Comparison of ENCODE assay signal across 27 mouse cellular contexts in the genomic region with DNA sequence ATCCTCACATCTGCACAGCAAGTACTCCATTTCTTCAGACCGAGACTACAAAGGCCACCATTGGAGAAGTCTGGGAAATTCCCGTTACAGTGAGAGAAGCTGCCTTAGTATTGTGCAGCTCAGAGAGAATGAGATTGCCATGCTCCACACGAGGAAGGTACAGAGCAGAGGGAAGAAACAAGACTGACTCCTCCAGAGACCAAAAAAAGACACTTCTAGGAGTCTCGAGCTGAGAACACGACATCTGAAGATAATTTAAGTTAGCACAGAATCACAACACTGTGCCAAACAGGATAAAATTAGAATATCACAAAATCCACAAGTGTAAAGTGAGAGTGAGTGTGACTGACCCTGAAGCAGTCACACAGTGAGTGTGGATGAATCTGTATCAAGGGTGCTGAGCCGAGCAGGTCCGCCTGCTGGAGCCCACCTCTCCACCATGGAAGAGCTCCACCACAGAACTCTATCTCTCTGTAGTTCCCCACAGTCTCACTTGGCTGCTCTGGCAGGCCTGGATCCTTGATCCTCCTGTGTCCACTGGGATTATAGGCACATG.
DNase-seq lines count a peak whose midpoint lies in the region; ATAC-seq and TF ChIP-seq lines count a peak whose summit lies in the region.
"Had no signal": no experiment of that assay in that cellular context is flagged by ENCODE, and none has a peak within 500 bp of the region (broad histone marks: within the 10 kb centered on the region; RNA-seq: fewer than 3 reads in every experiment).

No protein-coding gene starts in this region.

- TF ChIP-seq EP300 in stomach, postnatal 0 days (optimal IDR thresholded peaks at IDR 0.05), result no peak

- H3K4me1 ChIP-seq in stomach, embryonic 15.5 days, result no peaks in the 10 kb centered on the region
- H3K4me1 ChIP-seq in stomach, postnatal 0 days (replicated peaks; ENCODE audit: control insufficient read depth, insufficient read depth), result no peaks in the 10 kb centered on the region
- H3K4me1 ChIP-seq in forebrain, embryonic 13.5 days, result peaks cover 11% of the 10 kb centered on the region; the same call in 1 of the 2 replicates
- H3K4me1 ChIP-seq: embryonic facial prominence, embryonic 12.5 days; embryonic facial prominence, embryonic 15.5 days had no signal

- intact Hi-C loops in left cerebral cortex, postnatal 4 days (cut with DNase I), result no loop called here

- ATAC-seq in frontal cortex, adult (ENCODE audit: low TSS enrichment), result peak; percentile 79
- ATAC-seq in stomach, embryonic 15.5 days (ENCODE audit: insufficient read depth, low FRiP score, low read depth), result no peak
- no peak for ATAC-seq in stomach, postnatal 0 days (ENCODE audit: low FRiP score, low TSS enrichment)
- no peak for ATAC-seq in forebrain, embryonic 13.5 days
- ATAC-seq: activated CD4-positive, CD25-positive, alpha-beta regulatory T cell, adult 4 months; forebrain, embryonic 15.5 days; hindbrain, postnatal 0 days; inflammation-experienced regulatory T-cells, adult 6 months had no signal

- WGBS in stomach, embryonic 15.5 days, result 86% methylated on average over 7 of the region's 7 CpGs
- 79% methylated on average over 7 of the region's 7 CpGs for WGBS in stomach, postnatal 0 days
- WGBS in forebrain, embryonic 13.5 days, result 86% methylated on average over 7 of the region's 7 CpGs

- H3K27me3 ChIP-seq in stomach, embryonic 15.5 days (replicated peaks), result no peaks in the 10 kb centered on the region
- H3K27me3 ChIP-seq in stomach, postnatal 0 days (ENCODE audit: control insufficient read depth, insufficient read depth, low read length), result no peaks in the 10 kb centered on the region
- no peaks in the 10 kb centered on the region for H3K27me3 ChIP-seq in forebrain, embryonic 13.5 days
- H3K27me3 ChIP-seq: embryonic facial prominence, embryonic 12.5 days; embryonic facial prominence, embryonic 15.5 days; forebrain, embryonic 15.5 days; heart, embryonic 13.5 days had no signal

- 0 out of 2 replicates have a peak overlapping the region, but pooled peaks have one; percentile 21 for H3K27ac ChIP-seq in stomach, embryonic 15.5 days
- no peak overlapping the region for H3K27ac ChIP-seq in stomach, postnatal 0 days (replicated peaks)
- no peak overlapping the region for H3K27ac ChIP-seq in forebrain, embryonic 13.5 days
- H3K27ac ChIP-seq: embryonic facial prominence, embryonic 12.5 days; embryonic facial prominence, embryonic 15.5 days; forebrain, embryonic 15.5 days; heart, embryonic 10.5 days; heart, embryonic 13.5 days; hindbrain, embryonic 14.5 days; hindbrain, postnatal 0 days had no signal

- H3K9ac ChIP-seq in stomach, embryonic 15.5 days, result no peak overlapping the region
- no peak overlapping the region for H3K9ac ChIP-seq in stomach, postnatal 0 days (ENCODE audit: low read length)
- H3K9ac ChIP-seq in forebrain, embryonic 13.5 days, result no peak overlapping the region
- H3K9ac ChIP-seq: embryonic facial prominence, embryonic 12.5 days; embryonic facial prominence, embryonic 15.5 days; forebrain, embryonic 15.5 days; heart, embryonic 13.5 days; hindbrain, embryonic 14.5 days had no signal

- no peak overlapping the region for H3K4me3 ChIP-seq in stomach, embryonic 15.5 days (replicated peaks)
- no peak overlapping the region for H3K4me3 ChIP-seq in stomach, postnatal 0 days (ENCODE audit: low read depth, low read length)
- no peak overlapping the region for H3K4me3 ChIP-seq in forebrain, embryonic 13.5 days
- H3K4me3 ChIP-seq: embryonic facial prominence, embryonic 12.5 days; embryonic facial prominence, embryonic 15.5 days; forebrain, embryonic 15.5 days; heart, embryonic 10.5 days; heart, embryonic 13.5 days had no signal

- H3K36me3 ChIP-seq in stomach, embryonic 15.5 days, result 0 out of 2 replicates have a peak, but pooled peaks cover 7% of the 10 kb centered on the region
- peaks cover 4% of the 10 kb centered on the region; the same call in 1 of the 2 replicates for H3K36me3 ChIP-seq in stomach, postnatal 0 days (ENCODE audit: control insufficient read depth, insufficient read depth, low read length)
- H3K36me3 ChIP-seq in forebrain, embryonic 13.5 days (ENCODE audit: poor library complexity, severe bottlenecking), result peaks cover 16% of the 10 kb centered on the region
- H3K36me3 ChIP-seq: forebrain, embryonic 15.5 days had no signal

- no peaks in the 10 kb centered on the region for H3K9me3 ChIP-seq in stomach, embryonic 15.5 days
- H3K9me3 ChIP-seq in stomach, postnatal 0 days (ENCODE audit: control insufficient read depth, low read length), result no peaks in the 10 kb centered on the region
- no peaks in the 10 kb centered on the region for H3K9me3 ChIP-seq in forebrain, embryonic 13.5 days (replicated peaks)
- H3K9me3 ChIP-seq: embryonic facial prominence, embryonic 12.5 days; embryonic facial prominence, embryonic 15.5 days; forebrain, embryonic 15.5 days; heart, embryonic 10.5 days; heart, embryonic 13.5 days had no signal

- no peak for DNase-seq in frontal cortex, postnatal 10 days (ENCODE audit: low spot score in 2 of 2)
- peak; percentile 44 for DNase-seq in left cerebral cortex, adult 11 months (ENCODE audit: low spot score)
- DNase-seq in left cerebral cortex, postnatal 4 days, result no peak
- no peak for DNase-seq in stomach, postnatal 0 days (ENCODE audit: low spot score)
- DNase-seq in urinary bladder, postnatal 36 days (ENCODE audit: low spot score in 2 of 2), result no peak
- DNase-seq: adrenal gland, adult 8-10 months; adrenal gland, postnatal 25 days; cerebellum, adult 18-20 months; cerebellum, adult 9-10 months; cerebellum, postnatal 14 days; gastrocnemius, postnatal 10 days; gastrocnemius, postnatal 36 days; heart, adult 18-20 months; heart, postnatal 14 days; heart, postnatal 4 days had no signal

- H3K4me2 ChIP-seq in stomach, embryonic 15.5 days, result no peak overlapping the region
- no peak overlapping the region for H3K4me2 ChIP-seq in stomach, postnatal 0 days (replicated peaks; ENCODE audit: low read depth)
- no peak overlapping the region for H3K4me2 ChIP-seq in forebrain, embryonic 13.5 days
- H3K4me2 ChIP-seq: embryonic facial prominence, embryonic 12.5 days; embryonic facial prominence, embryonic 15.5 days; forebrain, embryonic 15.5 days; heart, embryonic 13.5 days; hindbrain, embryonic 14.5 days had no signal

- TF ChIP-seq CTCF in stomach, postnatal 0 days (IDR thresholded peaks at IDR 0.05; ENCODE audit: low read depth), result no peak
